ENCODE assay signal across 8 mouse cellular contexts in genomic region chr3:30014962-30015660, GRCm38 (mm10).
DNase-seq lines count a peak whose midpoint lies in the region; ATAC-seq and TF ChIP-seq lines count a peak whose summit lies in the region.

No protein-coding gene starts in this region.

- peak; percentile 63 for TF ChIP-seq CTCF in liver, embryonic 14.5 days (IDR thresholded peaks at IDR 0.05; ENCODE audit: low read depth)

- H3K9ac ChIP-seq in heart, embryonic 15.5 days, result no peak overlapping the region
- no peak overlapping the region for H3K9ac ChIP-seq in liver, embryonic 14.5 days (replicated peaks)
- no peak overlapping the region for H3K9ac ChIP-seq in neural tube, embryonic 15.5 days (replicated peaks)

- H3K36me3 ChIP-seq in forebrain, embryonic 10.5 days (replicated peaks), result no peaks in the 10 kb centered on the region
- no peaks in the 10 kb centered on the region for H3K36me3 ChIP-seq in heart, embryonic 15.5 days
- H3K36me3 ChIP-seq in liver, embryonic 14.5 days (replicated peaks; ENCODE audit: control insufficient read depth, insufficient read depth, low read depth), result no peaks in the 10 kb centered on the region
- no peaks in the 10 kb centered on the region for H3K36me3 ChIP-seq in neural tube, embryonic 15.5 days

- no peak overlapping the region for H3K4me3 ChIP-seq in forebrain, embryonic 10.5 days
- H3K4me3 ChIP-seq in heart, embryonic 15.5 days, result no peak overlapping the region
- no peak overlapping the region for H3K4me3 ChIP-seq in liver, embryonic 14.5 days (ENCODE audit: insufficient read depth in 1 of 2, low read depth in 2 of 2, low read length in 2 of 2)
- H3K4me3 ChIP-seq in neural tube, embryonic 15.5 days (replicated peaks), result no peak overlapping the region

- H3K9me3 ChIP-seq in forebrain, embryonic 10.5 days, result no peaks in the 10 kb centered on the region
- no peaks in the 10 kb centered on the region for H3K9me3 ChIP-seq in heart, embryonic 15.5 days (replicated peaks)
- no peaks in the 10 kb centered on the region for H3K9me3 ChIP-seq in liver, embryonic 14.5 days (ENCODE audit: control insufficient read depth, low read length)
- no peaks in the 10 kb centered on the region for H3K9me3 ChIP-seq in neural tube, embryonic 15.5 days (replicated peaks)

- peaks cover 92% of the 10 kb centered on the region for H3K4me1 ChIP-seq in forebrain, embryonic 10.5 days
- peaks cover 5% of the 10 kb centered on the region; the same call in 1 of the 2 replicates for H3K4me1 ChIP-seq in heart, embryonic 15.5 days (replicated peaks)
- H3K4me1 ChIP-seq in liver, embryonic 14.5 days (replicated peaks; ENCODE audit: control insufficient read depth in 2 of 2, insufficient read depth in 2 of 2, low read length in 1 of 2), result no peaks in the 10 kb centered on the region
- H3K4me1 ChIP-seq in neural tube, embryonic 15.5 days, result peaks cover 20% of the 10 kb centered on the region

- ATAC-seq in heart, embryonic 15.5 days (replicated peaks; ENCODE audit: insufficient number of reproducible peaks, insufficient read depth, low FRiP score, low read depth), result peak; percentile 73; the same call in 1 of the 2 replicates
- no peak for ATAC-seq in liver, embryonic 14.5 days (ENCODE audit: insufficient read depth)
- ATAC-seq in neural tube, embryonic 15.5 days (ENCODE audit: low FRiP score), result peak; percentile 81

- TF ChIP-seq EP300 in liver, embryonic 14.5 days (IDR thresholded peaks at IDR 0.05; ENCODE audit: low read depth), result no peak

- no peak overlapping the region for H3K27ac ChIP-seq in forebrain, embryonic 10.5 days
- no peak overlapping the region for H3K27ac ChIP-seq in heart, embryonic 15.5 days
- no peak overlapping the region for H3K27ac ChIP-seq in liver, embryonic 14.5 days
- H3K27ac ChIP-seq in neural tube, embryonic 15.5 days (replicated peaks), result no peak overlapping the region

- H3K4me2 ChIP-seq in heart, embryonic 15.5 days, result no peak overlapping the region
- no peak overlapping the region for H3K4me2 ChIP-seq in liver, embryonic 14.5 days (ENCODE audit: low read depth)
- H3K4me2 ChIP-seq in neural tube, embryonic 15.5 days, result no peak overlapping the region; the same call in 1 of the 2 replicates

- DNase-seq in 3T3-L1 (ENCODE audit: low read depth, low spot score), result peak; percentile 90
- peak; percentile 65 for DNase-seq in adrenal gland, postnatal 25 days
- peak; percentile 75 for DNase-seq in forebrain, embryonic 10.5 days (ENCODE audit: extremely low spot score, low spot score)
- peak; percentile 88 for DNase-seq in kidney, postnatal 10 days
- peak in 1 of 3 experiments; percentile 7 for DNase-seq in liver, embryonic 14.5 days (ENCODE audit: low read depth in 3 of 3, low spot score in 3 of 3)
- peak; percentile 50 for DNase-seq in yolk sac, embryonic 10.5 days (ENCODE audit: low spot score)

- 9% methylated on average over 10 of the region's 10 CpGs for whole genome bisulfite sequencing in forebrain, embryonic 10.5 days
- 9% methylated on average over 10 of the region's 10 CpGs for WGBS in heart, embryonic 15.5 days
- 9% methylated on average over 10 of the region's 10 CpGs for WGBS in liver, embryonic 14.5 days (ENCODE audit: insufficient replicate concordance)
- WGBS in neural tube, embryonic 15.5 days, result 8% methylated on average over 10 of the region's 10 CpGs

- H3K27me3 ChIP-seq in forebrain, embryonic 10.5 days (ENCODE audit: poor library complexity, severe bottlenecking), result peaks cover 12% of the 10 kb centered on the region; the same call in 1 of the 2 replicates
- no peaks in the 10 kb centered on the region for H3K27me3 ChIP-seq in heart, embryonic 15.5 days
- H3K27me3 ChIP-seq in liver, embryonic 14.5 days (ENCODE audit: control insufficient read depth, insufficient read depth, low read length), result peaks cover 20% of the 10 kb centered on the region
- peaks cover 37% of the 10 kb centered on the region for H3K27me3 ChIP-seq in neural tube, embryonic 15.5 days (replicated peaks)
